Mouse (Mus musculus): ENCODE measurements around the gene Kpna1.

Gene Kpna1

GRCm38 (mm10) chr16:36069819-36070575 lies 91.4 kb downstream of the Kpna1 start:
- DNase-seq (ENCODE audit: low read depth in 1 of 2, low spot score in 2 of 2) = no peak

DNA sequence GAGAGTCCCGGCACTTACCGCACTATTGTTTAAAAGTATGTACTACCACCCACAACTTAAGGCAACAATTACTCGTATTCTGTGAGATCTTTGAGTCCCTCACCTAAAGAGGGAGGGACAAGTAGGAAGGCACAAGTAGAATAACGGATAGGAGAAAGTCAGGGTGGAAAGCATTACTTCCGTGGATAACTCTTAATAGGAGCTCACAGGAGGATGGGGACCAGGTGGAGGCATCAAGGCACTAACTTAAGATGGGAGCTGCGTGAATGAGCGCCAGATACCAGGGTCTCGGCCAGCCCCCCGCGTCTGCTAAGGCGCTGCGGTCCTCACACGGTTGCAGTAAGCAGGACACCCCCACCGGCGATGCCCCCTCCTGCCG lies 92.5 kb downstream of the Kpna1 start:
- DNase-seq (ENCODE audit: low read depth in 1 of 2, low spot score in 2 of 2) = no peak

- peak; percentile 67 to 84 for DNase-seq (ENCODE audit: low read depth in 1 of 2, low spot score in 2 of 2)
Observed at GRCm38 (mm10) chr16:36071450-36072379, 93.2 kb downstream of the Kpna1 start, which contains the start of the genes Fam162a and Ccdc58. Gene Fam162a (minus strand): TSS chr16:36071594. Gene Ccdc58 (plus strand): TSS chr16:36071685.

GRCm38 (mm10) chr16:36072410-36073011 lies 94.0 kb downstream of the Kpna1 start:
- DNase-seq (ENCODE audit: low read depth in 1 of 2, low spot score in 2 of 2) = no peak

DNA sequence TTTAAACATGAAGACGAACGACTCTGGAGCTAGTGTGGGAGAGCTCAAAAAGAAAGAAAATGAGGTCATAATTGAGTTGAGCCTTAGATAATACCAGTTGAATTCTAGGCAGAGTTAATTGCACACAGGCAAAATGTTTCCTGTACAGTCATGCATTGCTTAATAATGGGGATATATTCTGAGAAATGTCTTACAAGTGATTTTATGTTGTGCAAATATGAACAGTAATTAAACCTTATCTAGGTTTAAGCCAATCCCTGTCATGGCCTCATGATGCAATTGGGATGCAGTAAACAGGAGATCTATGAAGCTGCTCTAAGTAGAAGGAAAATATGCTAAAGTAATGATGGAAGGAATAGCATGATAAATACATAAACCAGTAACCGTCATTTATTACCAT lies 96.2 kb downstream of the Kpna1 start:
- no peak for DNase-seq (ENCODE audit: low read depth in 1 of 2, low spot score in 2 of 2)

DNA sequence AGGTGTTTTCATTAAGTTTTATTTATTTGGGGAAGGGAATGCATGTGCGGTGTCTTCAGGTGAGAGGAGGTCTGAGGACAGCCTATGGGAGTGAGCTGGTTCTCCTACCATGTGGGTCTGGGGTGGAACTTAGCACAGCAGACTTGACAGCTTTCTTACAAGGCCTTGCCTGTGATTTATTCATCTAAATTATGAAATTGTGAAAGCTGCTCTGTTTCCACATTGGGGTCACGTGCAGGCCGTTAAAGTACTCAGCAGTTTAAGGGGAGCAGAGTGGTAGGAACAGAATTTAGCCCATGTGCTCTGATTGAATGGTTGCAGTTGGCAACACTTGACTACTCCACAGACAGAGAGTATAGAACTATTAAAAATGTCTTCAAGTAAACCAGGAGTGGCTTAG lies 101.4 kb downstream of the Kpna1 start:
- no peak for DNase-seq (ENCODE audit: low read depth in 1 of 2, low spot score in 2 of 2)
